Mouse (Mus musculus) small intestine, adult 10 weeks (tissue): ENCODE data around the gene Gm40460. TPM values are rescaled to one million over a fixed set of nuclear protein-coding genes. Genes with fewer than 3 reads are reported as not detected.

Source experiments
- polyA plus RNA-seq: library from polyadenylated mRNA; stranded (reverse); fragments of 350-450 nt; fragmentation: Illumina TruSeq; extraction: RNeasy Lipid Tissue Mini Kit (QIAGEN cat#74804); gene quantifications from one replicate; pipeline ENCODE4 v1.2.3, GENCODE M21; 2014; ENCODE audit warnings: low replicate concordance

Gm40460 gene
- not detected for polyA plus RNA-seq

DNA sequence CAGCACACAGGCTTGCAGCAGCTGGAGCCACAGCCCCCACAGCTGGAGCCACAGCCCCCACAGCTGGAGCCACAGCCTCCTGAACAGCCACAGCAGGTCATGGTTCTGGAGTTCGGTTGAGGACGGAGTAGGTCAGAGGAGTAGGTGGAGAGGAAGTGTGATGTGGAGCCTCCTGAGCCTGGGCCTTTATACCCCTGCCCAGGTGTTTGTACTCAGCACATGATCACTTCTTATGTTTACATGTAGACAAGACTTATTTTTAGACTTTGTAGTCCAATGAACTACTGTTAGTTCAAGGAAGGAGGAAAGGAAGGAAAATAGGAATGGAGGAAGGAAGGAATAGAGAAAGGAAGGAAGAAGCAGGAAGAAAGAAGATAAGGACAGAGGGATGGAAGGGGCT, at the start of gene Gm40460:
Gene Gm40460, minus strand, starts transcription at position 101 of the 400 bp plus-strand sequence.

DNA sequence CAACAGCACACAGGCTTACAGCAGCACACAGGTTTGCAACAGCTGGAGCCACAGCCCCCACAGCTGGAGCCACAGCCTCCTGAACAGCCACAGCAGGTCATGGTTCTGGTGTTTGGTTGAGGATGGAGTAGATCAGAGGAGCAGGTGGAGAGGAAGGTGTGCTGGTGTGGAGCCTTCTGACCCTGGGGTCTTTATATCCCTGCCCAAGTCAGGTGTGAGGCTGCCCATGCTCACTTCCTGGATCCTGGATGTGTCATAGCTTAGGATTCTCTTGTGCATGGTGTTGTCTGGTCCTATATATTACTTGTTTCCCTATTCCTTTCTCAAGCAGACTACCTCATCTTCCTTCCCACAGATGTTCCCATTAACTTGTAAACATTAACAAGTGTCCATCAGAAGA, 33.4 kb upstream of the Gm40460 start, which contains the start of gene Gm4559:
Gene Gm4559, minus strand, starts transcription at position 101 of the 400 bp plus-strand sequence.

DNA sequence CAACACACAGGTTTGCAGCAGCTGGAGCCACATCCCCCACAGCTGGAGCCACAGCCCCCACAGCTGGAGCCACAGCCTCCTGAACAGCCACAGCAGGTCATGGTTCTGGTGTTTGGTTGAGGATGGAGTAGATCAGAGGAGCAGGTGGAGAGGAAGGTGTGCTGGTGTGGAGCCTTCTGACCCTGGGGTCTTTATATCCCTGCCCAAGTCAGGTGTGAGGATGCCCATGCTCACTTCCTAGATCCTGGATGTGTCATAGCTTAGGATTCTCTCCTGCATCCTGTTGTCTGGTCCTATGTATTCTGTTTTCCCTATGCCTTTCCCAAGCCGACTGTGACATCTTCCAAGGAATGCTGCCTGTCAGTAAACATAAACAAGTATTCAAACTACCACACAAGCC, 17.4 kb upstream of the Gm40460 start, which contains the start of gene Gm2431:
Gene Gm2431, minus strand, starts transcription at position 101 of the 400 bp plus-strand sequence.

DNA sequence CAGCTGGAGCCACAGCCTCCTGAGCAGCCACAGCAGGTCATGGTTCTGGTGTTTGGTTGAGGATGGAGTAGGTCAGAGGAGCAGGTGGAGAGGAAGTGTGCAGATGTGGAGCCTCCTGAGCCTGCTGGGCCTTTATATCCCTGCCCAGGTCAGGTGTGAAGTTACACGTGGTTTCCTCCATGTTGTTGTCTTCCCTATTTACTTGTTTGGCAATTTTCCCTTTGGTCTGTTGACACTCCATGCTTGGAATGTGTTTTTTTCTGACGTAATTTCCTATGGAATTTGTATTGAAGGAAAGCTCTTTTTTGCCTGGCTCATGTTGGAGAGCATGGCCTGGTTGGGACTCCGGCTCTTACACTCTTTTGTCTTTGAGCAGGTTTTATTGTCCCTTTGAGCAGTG, 11.0 kb downstream of the Gm40460 start, which contains the start of gene Krtap5-5:
Gene Krtap5-5, minus strand, starts transcription at position 101 of the 400 bp plus-strand sequence.

DNA sequence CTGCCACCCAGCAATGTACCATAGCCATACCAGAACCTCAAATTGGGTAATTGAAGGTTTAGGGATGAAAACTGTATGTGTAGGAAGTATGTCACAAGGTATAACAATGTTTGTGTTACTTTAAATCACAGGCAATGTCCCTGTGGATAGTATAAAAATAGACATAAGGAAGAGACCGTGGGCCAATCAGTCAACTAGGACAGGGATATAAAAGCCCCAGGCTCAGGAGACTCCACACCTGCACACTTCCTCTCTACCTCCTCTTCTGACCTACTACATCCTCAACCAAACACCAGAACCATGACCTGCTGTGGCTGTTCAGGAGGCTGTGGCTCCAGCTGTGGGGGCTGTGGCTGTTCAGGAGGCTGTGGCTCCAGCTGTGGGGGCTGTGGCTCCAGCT, 29.3 kb downstream of the Gm40460 start, which contains the start of gene Gm7579:
Gene Gm7579, plus strand, starts transcription at position 301 of the 400 bp plus-strand sequence.

DNA sequence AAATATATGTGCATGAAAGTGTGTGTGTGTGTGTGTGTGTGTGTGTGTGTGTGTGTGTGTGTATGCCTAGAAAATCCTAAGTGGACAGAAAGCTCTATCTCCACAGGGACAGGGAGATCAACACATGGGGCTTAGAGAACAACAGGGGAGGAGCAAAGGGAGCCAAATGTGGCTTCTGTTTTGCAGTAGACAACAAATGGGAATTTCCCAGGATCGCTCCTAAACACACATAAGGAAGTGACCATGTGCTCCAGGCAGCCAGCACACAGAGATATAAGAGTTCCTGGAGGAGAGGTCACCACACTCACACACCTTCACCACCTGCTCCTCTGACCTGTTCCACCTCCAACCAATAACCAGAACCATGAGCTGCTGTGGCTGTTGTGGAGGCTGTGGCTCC, 39.8 kb downstream of the Gm40460 start, which contains the start of gene Krtap5-3:
Gene Krtap5-3, plus strand, starts transcription at position 301 of the 400 bp plus-strand sequence.

Other genes with a start within 250 kb of the Gm40460 start
- gene Mob2, start 180.0 kb downstream of the Gm40460 start, polyA plus RNA-seq = 6.8 TPM
- 0.26 TPM for gene Dusp8, start 145.2 kb downstream of the Gm40460 start, polyA plus RNA-seq
- gene Gm45618, start 120.3 kb downstream of the Gm40460 start, polyA plus RNA-seq = not detected
- gene Gm39115, start 105.0 kb downstream of the Gm40460 start, polyA plus RNA-seq = not detected
- gene Gm45337, start 96.5 kb downstream of the Gm40460 start, polyA plus RNA-seq = not detected
- gene Gm29735, start 84.0 kb downstream of the Gm40460 start, polyA plus RNA-seq = not detected
- gene Gm4553, start 75.3 kb downstream of the Gm40460 start, polyA plus RNA-seq = not detected
- gene Krtap5-2, start 65.1 kb downstream of the Gm40460 start, polyA plus RNA-seq = not detected
- gene Gm10153, start 50.7 kb downstream of the Gm40460 start, polyA plus RNA-seq = not detected
- gene Krtap5-3, start 39.7 kb downstream of the Gm40460 start, polyA plus RNA-seq = not detected
- not detected for gene Gm7579, start 29.2 kb downstream of the Gm40460 start, polyA plus RNA-seq
- gene Krtap5-5, start 11.1 kb downstream of the Gm40460 start, polyA plus RNA-seq = not detected
- not detected for gene Gm2431, start 17.3 kb upstream of the Gm40460 start, polyA plus RNA-seq
- not detected for gene Gm4559, start 33.3 kb upstream of the Gm40460 start, polyA plus RNA-seq
- not detected for gene Krtap5-1, start 56.0 kb upstream of the Gm40460 start, polyA plus RNA-seq
- not detected for gene Krtap5-4, start 62.5 kb upstream of the Gm40460 start, polyA plus RNA-seq
- not detected for gene Ifitm10, start 132.7 kb upstream of the Gm40460 start, polyA plus RNA-seq
- 3.2 TPM for gene Gm49369, start 141.6 kb upstream of the Gm40460 start, polyA plus RNA-seq
- gene Ctsd, start 147.0 kb upstream of the Gm40460 start, polyA plus RNA-seq = 5.2 TPM
- not detected for gene Syt8, start 193.8 kb upstream of the Gm40460 start, polyA plus RNA-seq
- not detected for gene Tnni2, start 200.7 kb upstream of the Gm40460 start, polyA plus RNA-seq
- 5.2 TPM for gene Lsp1, start 219.7 kb upstream of the Gm40460 start, polyA plus RNA-seq